Mouse (Mus musculus): ENCODE data around the gene Ctsf.
"Not testable (repeated sequence)": the region's sequence is repeated elsewhere in the genome, so short reads cannot be mapped to it uniquely, and the experiment has no call there.

The Ctsf gene

DNA sequence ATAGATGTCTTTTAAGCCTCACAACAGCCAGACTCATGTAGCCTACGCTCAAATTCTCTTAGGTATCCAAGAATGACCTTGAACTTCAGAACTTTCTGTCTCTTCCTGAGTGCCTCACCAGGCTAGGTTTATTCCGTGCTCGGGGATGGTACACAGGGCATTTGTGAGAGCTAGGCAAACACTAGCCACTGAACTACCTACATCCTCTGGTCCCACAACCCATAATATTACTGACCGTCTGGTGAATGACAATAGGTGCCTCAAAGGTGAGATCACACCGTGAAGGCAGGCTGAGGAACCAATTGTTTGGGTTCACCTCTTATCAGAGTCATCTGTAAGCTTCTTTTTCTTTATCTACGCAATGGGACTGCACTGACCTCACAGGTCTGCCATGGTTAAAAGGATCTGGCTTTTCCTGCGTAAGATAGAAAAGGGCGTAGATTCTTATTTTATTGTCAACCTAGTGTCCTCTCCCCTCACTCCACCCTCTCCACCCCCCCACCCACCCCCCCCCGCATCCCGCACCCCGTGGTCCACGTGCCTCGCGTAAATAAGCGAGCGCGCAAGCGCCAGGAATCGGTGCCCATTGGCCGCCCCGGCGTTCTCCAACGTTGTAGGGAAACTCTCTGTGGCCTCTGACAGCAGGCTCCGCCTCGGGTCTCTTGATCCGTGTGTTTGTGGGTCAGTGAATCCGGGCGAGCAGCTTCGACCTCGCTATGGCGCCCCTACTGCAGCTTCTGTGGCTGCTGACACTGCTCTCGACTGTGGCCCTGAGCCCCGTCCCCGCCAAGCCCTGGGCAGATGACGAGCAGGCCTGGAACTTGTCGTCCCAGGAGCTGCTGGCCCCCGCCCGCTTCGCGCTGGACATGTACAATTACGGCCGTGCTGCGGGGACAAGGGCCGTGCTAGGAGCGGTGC is at the start of gene Ctsf:
Gene Ctsf, plus strand, starts transcription at position 579 of the 918 bp plus-strand sequence.
- DNase-seq (ENCODE audit: low spot score): peak; percentile 64

DNA sequence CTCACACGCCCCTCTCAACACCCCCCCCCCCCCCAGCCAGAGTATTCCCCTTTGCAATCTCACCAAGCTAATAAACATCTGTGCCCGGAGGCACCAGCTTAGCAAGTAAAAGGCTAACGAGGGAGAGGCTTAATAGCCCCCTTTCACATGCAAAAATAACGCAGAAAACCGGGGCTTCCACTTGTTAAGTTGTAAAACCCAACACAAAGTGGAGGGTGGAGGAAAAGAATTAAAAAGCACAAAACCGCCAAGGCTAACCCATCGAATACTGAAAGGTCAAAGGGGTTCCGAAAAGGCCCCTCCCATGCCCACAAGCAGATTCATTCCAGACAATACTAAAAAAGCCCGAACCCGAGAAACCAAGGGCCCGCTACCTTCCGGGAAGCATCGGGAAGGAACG is 44.6 kb upstream of the Ctsf start:
- no peak for DNase-seq (ENCODE audit: low spot score)

DNA sequence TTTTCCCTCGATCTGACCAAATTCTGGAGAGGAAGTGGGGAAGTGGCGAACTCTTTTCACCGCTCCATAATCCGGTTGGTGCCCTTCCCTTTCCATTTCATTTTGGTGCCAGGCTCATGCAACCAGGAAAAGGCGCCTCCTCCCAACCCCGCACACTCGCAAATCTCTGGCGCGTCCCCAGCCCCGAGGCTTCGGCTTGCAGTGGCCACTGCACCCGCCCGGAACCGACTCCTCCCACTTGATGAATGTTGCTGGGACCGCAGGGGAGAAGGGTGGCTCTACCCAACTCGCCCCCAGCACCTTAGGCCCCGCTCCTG is 44.2 kb upstream of the Ctsf start:
- DNase-seq (ENCODE audit: low spot score): peak; percentile 18

DNA sequence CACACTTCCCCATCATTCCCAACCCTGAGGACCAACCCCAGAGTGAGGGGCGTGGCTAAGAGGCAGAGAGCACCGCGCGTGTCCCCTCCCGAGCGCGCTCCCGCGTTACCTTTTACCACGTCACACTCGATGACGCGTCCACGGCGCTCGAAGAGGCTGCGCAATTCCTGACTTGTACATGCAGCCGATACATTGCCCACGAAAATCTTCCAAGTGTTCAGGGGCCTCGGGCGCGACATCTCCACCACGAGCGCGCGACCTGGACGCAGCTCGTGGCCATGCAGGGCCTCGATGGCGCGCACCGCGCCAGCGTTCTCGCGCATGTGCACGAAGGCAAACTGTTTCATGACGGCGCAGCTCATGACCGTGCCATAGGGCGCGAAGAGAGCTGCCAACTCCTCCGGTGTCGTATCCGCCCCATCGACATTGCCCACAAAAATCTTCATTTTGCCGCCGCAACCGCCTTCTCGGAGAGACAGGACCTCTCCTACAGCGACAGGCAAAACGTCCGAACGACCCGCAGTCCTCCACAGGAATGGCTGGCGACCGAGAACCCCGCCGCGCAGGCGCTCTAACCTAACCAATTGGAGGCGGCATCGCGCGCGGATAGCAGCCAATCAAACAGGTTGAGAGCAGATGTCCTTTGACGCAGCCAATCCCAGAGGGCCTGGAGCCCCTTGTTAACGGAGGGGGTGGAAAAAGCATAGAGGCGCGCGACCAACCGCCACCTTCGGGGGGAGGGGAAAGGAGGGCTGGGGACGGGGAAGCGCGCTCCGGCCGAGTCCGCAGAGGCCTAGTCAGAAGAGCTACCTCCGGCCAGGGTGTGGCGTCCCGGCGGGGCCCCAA is 43.6 kb upstream of the Ctsf start, which contains the start of the genes Gm21992 and Rbm14:
Gene Gm21992, minus strand, starts transcription at position 550 of the 846 bp plus-strand sequence.
Gene Rbm14, minus strand, starts transcription at position 572 of the 846 bp plus-strand sequence.
- DNase-seq (ENCODE audit: low spot score): peak; percentile 97

DNA sequence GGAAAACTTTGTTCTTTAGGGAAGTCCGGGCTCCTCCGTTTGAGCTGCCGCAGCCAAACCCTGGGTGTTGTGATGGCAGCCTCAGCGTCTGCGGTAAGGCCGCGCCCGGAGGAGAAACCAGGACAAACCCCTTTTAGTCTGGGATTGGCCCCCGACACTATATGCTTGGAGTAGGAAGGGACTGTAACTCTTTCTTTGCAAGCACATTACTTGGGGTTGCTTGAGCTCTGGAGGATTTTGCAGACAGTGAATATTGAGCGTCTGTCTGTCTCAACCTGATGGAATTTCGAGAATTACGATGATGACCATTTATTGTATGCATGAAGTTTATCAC is 43.1 kb upstream of the Ctsf start:
- no peak for DNase-seq (ENCODE audit: low spot score)

DNA sequence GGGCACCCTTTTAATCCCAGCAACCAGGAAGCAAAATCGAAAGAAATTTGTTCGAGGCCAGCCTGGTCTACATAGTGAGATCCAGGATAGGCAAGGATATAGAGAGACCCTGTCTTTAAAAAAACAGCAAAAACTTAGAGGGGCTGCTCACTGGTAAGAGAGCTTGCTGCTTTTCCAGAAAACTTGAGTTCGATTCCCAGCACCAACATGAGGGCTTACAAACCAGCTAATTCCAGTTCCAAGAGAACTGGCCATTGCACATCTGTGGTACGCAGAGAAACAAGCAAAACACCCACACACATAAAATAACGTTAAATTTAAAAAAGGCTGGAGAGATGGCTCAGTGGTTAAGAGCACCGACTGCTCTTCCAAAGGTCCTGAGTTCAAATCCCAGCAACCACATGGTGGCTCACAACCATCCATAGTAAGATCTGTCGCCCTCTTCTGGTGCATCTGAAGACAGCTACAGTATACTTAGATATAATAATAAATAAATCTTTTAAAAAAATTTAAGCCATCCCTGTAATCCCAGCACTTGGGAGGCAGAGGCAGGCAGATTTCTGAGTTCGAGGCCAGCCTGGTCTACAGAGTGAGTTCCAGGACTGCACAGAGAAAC is 42.5 kb upstream of the Ctsf start:
- DNase-seq (ENCODE audit: low spot score): not testable (repeated sequence)

DNA sequence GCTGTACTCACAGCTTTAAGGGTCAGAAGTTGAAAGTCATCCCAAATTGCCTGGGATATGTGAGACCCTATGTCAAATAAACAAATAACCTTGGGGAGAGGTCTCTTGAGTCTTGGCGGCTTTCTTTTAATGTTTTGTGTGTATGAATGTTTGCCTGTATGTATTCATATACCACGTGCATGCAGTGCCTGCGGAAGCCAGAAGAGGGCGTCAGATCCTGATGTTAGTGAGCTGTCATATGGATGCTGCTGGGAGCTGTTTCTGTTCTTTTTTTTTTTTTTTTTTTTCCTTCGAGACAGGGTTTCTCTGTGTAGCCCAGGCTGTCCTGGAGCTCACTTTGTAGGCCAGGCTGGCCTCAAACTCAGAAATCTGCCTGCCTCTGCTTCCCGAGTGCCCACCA is 41.9 kb upstream of the Ctsf start:
- DNase-seq (ENCODE audit: low spot score): no peak

DNA sequence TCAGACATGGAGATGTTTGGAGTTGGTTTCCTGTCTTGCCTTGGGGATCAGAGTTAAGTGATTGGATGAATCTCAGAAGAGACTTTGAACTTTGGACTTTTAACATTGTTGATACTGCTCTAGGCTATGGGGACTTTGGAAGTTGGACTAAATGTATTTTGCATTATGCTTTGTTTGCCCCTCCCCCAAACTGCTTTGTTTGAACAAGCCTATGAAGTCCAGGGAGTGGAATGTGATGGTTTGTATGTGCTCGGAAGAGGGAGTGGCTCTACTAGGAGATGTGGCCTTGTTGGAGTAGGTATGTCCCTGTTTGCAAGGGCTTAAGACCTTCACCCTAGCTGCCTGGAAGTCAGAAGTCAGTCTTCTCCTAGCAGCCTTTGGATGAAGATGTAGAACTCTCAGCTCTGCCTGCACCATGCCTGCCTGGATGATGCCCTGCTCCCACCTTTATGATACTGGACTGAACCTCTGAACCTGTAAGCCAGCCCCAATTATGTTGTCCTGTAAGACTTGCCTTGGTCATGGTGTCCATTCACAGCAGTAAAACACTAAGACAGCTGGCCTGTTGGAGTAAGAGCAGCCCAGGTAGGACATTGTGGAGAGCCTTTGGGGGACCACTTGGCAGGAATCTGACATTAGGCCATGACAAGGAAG is 37.6 kb upstream of the Ctsf start:
- DNase-seq (ENCODE audit: low spot score): no peak

DNA sequence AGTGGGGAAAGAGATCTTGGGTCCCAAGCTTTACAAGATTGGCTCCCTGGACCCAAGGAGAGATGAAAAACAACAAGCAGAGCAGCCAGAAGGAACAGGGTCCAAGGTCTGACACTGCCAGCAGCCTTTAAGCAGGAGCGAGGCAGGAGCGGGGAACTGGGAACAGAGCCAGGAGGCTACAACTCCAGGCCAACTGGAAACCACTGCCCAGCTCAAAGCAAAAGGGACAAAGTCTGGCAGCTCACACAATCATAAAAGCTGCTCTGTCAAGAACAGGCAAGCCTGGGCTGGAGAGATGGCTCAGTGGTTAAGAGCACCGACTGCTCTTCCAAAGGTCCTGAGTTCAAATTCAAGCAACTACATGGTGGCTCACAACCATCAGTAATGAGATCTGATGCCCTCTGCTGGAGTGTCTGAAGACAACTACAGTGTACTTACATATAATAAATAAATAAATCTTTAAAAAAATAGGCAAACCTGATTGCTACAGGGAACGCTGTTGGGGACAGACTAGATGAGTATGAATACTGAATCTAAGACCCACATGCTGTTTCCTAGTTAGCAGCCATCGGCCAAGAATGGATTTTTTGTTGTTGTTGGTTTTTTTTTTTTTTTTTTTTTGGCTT is 34.1 kb upstream of the Ctsf start:
- DNase-seq (ENCODE audit: low spot score): peak; percentile 41

DNA sequence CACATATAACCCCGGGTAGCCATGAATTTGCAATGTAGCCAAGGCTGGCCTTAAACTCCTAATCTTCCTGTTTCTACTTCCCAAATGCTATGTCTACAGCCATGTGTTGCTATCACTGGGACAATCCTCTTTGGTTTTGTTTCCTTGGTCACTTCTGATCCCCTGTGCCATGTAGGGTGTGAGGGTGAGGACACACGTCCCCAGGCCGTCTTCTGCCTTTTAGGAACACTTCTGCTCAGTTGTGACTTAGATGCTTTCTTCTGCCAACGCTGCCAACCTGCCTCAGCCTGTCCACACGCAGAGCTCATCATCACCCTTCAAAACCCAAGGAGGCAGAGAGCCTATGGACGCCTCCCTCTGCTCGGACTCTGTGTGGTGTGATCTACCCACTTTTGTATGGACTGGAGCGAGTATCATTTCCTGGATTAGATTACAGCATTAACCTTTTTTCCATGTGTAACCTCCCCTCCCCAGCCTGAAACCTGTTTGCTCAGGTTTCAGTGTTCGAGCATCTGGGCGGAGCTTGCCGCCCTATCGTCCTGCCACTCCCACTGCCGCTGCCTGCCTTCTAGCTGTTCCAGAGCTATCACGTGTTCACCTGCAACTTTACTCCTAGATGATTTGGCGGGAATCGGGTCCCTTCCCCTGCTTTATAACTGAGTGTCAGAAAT is 26.4 kb upstream of the Ctsf start:
- DNase-seq (ENCODE audit: low spot score): no peak

DNA sequence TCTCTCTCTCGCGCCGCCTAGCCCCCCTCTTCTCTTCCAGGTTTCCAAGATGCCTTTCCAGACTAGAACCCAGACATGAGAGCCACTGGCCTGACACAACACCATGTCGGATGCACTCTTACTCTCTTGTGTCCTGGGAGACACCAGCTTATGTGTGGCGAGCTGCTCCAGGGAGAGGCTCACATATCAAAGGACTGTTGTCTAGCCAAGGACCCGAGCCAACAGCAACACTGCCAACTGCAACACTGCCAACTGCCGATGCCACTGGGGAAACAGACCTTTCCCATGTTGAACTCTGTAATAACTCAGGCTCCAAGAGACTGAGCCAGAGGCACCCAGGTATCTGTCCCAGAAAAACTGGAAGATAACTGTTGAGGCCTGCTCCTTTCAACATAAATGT is 25.8 kb upstream of the Ctsf start:
- no peak for DNase-seq (ENCODE audit: low spot score)

DNA sequence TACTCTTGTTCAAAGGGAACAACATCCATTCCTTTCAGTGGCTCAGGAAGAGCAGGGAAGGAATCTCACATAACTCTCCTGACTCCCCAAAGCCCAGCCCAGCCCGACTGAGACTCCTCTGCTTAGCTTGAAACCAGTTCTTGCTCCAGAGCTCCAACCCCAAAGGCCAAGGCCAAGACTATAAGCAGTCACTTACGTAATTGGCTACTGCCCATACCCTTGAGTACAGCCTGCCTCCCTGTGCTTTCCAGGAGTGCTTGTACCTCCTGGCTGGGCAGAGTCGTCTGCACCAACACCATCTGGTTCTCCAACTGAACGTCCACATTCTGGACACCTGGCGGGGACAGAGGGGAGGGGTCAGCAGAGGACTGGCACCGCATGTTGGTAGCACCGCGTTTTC is 21.0 kb upstream of the Ctsf start:
- DNase-seq (ENCODE audit: low spot score): no peak

DNA sequence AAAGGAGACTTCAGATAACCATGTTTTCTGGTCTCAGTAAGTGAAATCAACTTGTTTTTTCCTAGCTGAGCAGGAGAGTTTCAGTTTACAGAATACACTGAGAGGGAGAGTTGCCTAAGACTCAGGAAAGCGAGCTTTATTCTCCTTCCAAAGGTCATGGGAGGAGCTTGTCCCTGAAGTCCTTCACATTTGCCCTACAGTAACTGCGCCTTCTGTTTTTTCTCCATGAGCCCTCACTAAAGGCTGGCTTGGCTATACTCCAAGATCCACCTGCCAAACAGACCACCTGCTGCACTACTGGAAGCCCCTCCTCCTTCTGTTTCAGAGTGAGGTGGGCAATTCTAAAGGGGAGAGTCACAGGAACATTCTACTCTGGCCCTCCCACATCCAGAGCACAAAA is 18.8 kb upstream of the Ctsf start:
- DNase-seq (ENCODE audit: low spot score): no peak

DNA sequence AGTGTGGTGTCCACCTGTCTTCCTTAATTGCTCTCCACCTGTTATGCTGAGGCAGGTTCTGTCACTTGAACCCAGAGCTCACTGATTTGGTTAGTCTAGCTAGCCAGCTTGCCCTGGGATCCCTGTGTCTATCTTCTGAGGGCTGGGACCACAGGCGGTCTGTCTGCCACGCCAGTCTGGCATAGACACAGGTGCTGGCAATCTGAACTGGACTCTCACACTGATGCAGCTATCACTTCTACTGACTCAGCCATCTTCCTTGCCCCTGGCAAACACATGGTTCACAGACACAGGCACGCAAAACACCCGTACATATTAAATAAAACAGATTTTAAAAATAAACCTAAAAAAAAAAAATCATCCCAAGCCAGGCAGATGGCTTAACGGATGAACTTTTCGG is 17.9 kb upstream of the Ctsf start:
- no peak for DNase-seq (ENCODE audit: low spot score)

DNA sequence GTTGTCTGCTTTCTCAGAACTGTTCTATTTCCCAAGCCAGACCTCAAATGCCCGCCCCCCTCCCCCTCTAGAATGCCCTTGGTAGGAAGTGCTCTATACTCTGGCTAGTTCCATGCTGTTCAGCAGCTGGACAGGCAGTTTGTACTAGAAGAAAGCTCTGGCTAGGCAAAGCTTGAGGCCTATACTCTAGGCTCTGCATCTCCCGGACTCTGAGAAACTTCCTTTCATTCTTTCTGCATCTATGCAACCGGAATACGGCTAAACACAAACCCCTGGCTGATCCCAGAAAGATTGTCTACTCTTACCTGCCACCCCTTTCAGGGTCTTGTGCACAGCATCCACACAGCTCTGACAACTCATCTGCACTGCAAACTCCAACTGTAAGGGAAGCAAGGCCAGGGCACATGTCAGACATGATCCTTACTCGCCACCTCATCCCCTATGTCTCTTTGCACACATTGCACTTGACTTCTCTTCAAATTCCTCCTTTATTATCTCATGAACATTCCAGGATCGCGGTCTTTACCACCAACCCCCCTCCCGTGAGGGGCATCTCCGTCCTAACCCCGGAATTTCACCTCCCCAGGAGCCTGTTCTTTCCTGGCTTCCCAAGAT is 16.3 kb upstream of the Ctsf start:
- DNase-seq (ENCODE audit: low spot score): no peak

DNA sequence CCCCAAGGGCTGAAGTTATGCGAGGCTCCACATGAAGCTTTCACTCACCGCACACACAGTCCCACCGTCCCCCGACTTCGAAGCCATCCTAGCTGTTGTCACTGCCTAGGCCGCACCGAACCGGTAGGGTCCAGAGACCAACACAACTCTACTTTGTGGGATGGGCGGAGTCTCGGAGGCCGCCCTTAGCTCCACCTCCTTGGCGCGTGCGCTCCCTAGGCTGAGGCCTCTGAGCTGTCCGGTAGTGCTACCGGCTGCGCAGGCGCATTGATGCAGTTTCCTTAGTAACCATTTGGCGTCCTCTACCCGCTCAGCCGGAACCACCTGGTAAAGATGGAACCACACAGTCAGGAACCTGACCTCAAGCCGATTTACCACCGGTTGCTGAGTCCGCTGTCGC is 15.8 kb upstream of the Ctsf start, which contains the start of the genes Ccs and Ccdc87:
Gene Ccs, minus strand, starts transcription at position 184 of the 400 bp plus-strand sequence.
Gene Ccdc87, plus strand, starts transcription at position 218 of the 400 bp plus-strand sequence.
- DNase-seq (ENCODE audit: low spot score): peak; percentile 87

DNA sequence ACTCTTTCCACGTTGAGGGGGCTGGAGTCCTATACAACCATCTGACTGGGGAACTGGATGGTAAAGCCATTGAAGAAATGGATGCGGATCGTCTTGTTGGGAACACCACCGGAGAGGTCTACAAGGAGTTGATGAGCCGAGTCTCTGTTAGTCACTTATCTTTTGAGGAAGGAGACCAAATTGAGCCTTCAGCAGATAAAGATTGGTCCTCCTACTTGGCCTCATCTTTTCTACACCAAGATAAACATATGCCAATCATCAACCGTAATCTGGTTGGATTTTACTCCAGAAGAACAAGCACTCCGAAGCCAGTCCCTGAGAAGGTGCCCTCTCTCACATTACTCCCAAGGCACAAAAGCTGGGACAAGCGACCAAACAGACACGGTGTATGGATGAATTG is 14.1 kb upstream of the Ctsf start:
- no peak for DNase-seq (ENCODE audit: low spot score)

DNA sequence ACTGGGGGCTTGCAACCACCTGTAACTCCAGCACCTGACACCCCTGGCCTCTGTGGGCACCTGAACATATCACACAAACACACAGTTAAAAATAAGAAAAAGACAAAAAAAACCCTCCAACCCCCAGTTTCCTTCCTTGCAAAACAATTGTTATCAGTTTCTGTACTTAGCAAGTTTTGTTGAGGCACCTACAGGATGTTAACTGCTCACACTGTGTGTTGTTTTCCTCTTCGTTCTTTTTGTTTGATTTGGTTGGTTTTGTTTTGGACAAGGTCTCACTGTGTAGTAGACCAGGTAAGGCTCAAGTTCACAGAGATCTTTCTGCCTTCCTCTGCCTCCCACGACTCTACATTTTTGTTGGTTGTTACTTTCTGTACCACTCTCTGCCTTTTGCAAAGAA is 12.3 kb upstream of the Ctsf start:
- no peak for DNase-seq (ENCODE audit: low spot score)

DNA sequence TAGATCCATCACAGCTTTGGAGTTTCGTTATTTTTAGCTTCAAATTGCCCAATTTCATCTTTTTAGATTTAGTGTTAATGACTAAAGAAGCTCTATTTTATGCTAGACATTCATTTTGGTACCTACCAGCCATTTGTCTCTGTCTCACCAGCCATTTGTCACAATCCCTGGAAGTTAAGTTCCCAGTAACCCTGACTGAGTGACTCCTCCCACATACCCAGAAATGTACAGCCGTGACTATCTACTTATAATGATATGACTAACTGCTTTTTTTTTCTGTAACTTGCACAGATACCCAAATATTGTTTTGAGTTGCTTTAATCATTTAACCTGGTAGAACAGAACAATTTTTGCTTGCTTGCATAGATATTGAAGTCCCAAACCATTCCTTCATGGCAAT is 9.1 kb upstream of the Ctsf start:
- no peak for DNase-seq (ENCODE audit: low spot score)

DNA sequence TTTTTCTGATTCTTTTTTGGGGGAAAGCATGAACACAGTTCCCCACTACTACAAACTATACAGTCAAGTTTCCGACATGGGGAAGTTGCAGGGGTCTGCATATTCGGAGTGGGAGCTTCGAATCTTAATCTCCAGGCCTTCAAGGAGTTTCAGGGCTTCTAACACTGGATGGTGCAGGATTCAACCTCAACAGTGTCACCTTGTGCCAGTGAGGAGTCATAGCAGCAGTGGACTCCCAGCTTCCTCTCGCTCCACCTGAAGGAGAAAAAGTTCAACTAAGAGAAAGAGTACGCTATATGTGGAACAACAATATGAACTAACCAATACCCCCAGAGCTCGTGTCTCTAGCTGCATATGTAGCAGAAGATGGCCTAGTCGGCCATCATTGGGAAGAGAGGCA is 7.4 kb upstream of the Ctsf start:
- DNase-seq (ENCODE audit: low spot score): no peak

DNA sequence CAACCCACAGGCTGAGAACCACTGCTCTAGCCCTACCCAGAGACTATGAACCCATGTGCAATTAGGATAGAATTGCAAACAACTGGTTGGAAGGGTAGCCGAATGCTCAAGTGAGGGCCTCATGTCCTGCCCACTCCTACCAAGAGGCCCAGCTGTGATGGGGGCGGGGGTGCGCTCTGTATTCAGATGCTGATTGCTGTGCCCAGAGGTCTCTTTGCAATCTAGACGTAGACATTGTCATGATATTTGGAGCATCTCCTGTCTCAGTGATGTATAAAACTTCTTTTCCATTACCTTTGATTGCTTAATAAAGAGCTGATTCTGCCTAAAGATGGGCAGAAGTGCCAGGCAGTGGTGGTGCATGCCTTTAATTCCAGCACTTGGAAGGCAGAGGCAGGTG is 5.1 kb upstream of the Ctsf start:
- no peak for DNase-seq (ENCODE audit: low spot score)

Measured in ovary, postnatal 10 days (tissue).